In genomic region chr2:38797087-38797624, GRCm38 (mm10) we compare ENCODE assay signal across 8 mouse cellular contexts.
DNase-seq lines count a peak whose midpoint lies in the region; ATAC-seq and TF ChIP-seq lines count a peak whose summit lies in the region.

No protein-coding gene starts in this region.

- TF ChIP-seq CTCF in lung, adult 2 months (IDR thresholded peaks at IDR 0.05; ENCODE audit: insufficient read depth, low read length): peak; percentile 53; the same call in 1 of the 2 replicates

- WGBS in lung, adult 2 months: 8% methylated on average over 3 of the region's 3 CpGs

- DNase-seq in A20 (ENCODE audit: low read depth, low spot score): peak; percentile 81
- DNase-seq in adrenal gland, adult (ENCODE audit: inconsistent age in 2 of 2, low spot score in 1 of 2): peak; percentile 71 to 87
- peak; percentile 85 for DNase-seq in embryo, embryonic 10 days (ENCODE audit: low spot score)
- DNase-seq in gastrocnemius, postnatal 25 days: peak; percentile 26
- DNase-seq in kidney, postnatal 14 days: peak; percentile 72
- peak; percentile 64 for DNase-seq in lung, adult 2 months
- peak; percentile 71 for DNase-seq in thymus, postnatal 0 days (ENCODE audit: low spot score)

- no peak overlapping the region for H3K4me3 ChIP-seq in lung, adult 2 months (replicated peaks; ENCODE audit: extremely low read depth, low read depth, low read length)

- no peak for TF ChIP-seq POLR2A in lung, adult 2 months (IDR thresholded peaks at IDR 0.05; ENCODE audit: borderline replicate concordance, extremely low read depth, low read depth, low read length)

- H3K4me1 ChIP-seq in lung, adult 2 months (ENCODE audit: control insufficient read depth, insufficient read depth, low read length): no peaks in the 10 kb centered on the region

- peak; percentile 84 for ATAC-seq in neutrophil, adult 5-6 weeks (ENCODE audit: extremely low read depth, insufficient number of reproducible peaks, low FRiP score, poor library complexity, severe bottlenecking)

Comparison
In these comparisons a context has a peak if more than half of its experiments do, and no peak if none do; other contexts are left out.
1. DNase-seq: peak in every context shown above with its lines; median percentile 85 in embryo, embryonic 10 days; 81 in A20; 79 in adrenal gland, adult; 72 in kidney, postnatal 14 days; 71 in thymus, postnatal 0 days; 64 in lung, adult 2 months; 26 in gastrocnemius, postnatal 25 days.